In genomic region chr1:74386714-74387385, GRCm38 (mm10) we compare ENCODE assay signal across 8 mouse cellular contexts. TPM values are rescaled to one million over a fixed set of nuclear protein-coding genes. Genes with fewer than 3 reads are reported as not detected.
A peak's percentile ranks its signal among the peaks of the same experiment; 100 is the strongest.
DNase-seq lines count a peak whose midpoint lies in the region; ATAC-seq and TF ChIP-seq lines count a peak whose summit lies in the region.

No protein-coding gene starts in this region.

- intact Hi-C loops in heart, postnatal 36 days (cut with DNase I), result loop anchor here (1.0 to 5.0 kb wide), 3 partner anchors 19 to 180 kb away; no protein-coding TSS in a partner anchor

- TF ChIP-seq CTCF in G1E (IDR thresholded peaks at IDR 0.05; ENCODE audit: low read depth, low read length), result peak; percentile 57

- no peaks in the 10 kb centered on the region for H3K36me3 ChIP-seq in G1E (replicated peaks)
- no peaks in the 10 kb centered on the region for H3K36me3 ChIP-seq in forebrain, embryonic 16.5 days (ENCODE audit: control insufficient read depth, insufficient read depth)
- H3K36me3 ChIP-seq in lung, embryonic 15.5 days, result no peaks in the 10 kb centered on the region

- peaks cover 16% of the 10 kb centered on the region; the same call in 1 of the 2 replicates for H3K27me3 ChIP-seq in G1E (ENCODE audit: insufficient read depth, low read length)
- H3K27me3 ChIP-seq in forebrain, embryonic 16.5 days (replicated peaks; ENCODE audit: control insufficient read depth, insufficient read depth, low read length), result no peaks in the 10 kb centered on the region; the same call in none of the 2 replicates
- H3K27me3 ChIP-seq in lung, embryonic 15.5 days, result no peaks in the 10 kb centered on the region

- peak overlapping the region; percentile 97 for H3K27ac ChIP-seq in forebrain, embryonic 16.5 days (ENCODE audit: low read length)
- peak overlapping the region; percentile 99 for H3K27ac ChIP-seq in lung, embryonic 15.5 days

- H3K4me2 ChIP-seq in forebrain, embryonic 16.5 days (ENCODE audit: low read length), result peak overlapping the region; percentile 77
- H3K4me2 ChIP-seq in lung, embryonic 15.5 days, result peak overlapping the region; percentile 65

- H3K4me3 ChIP-seq in G1E (ENCODE audit: low read depth, low read length), result peak overlapping the region; percentile 73
- H3K4me3 ChIP-seq in forebrain, embryonic 16.5 days (replicated peaks; ENCODE audit: low read length), result peak overlapping the region; percentile 94
- H3K4me3 ChIP-seq in lung, embryonic 15.5 days, result peak overlapping the region; percentile 55

- peak; percentile 78 for ATAC-seq in G1E (ENCODE audit: extremely low read depth, insufficient number of reproducible peaks, low FRiP score, poor library complexity, severe bottlenecking)
- peak; percentile 91 for ATAC-seq in forebrain, embryonic 16.5 days
- ATAC-seq in lung, embryonic 15.5 days (ENCODE audit: borderline replicate concordance, extremely low read depth, low FRiP score, low TSS enrichment), result peak; percentile 81

- H3K9ac ChIP-seq in forebrain, embryonic 16.5 days (replicated peaks; ENCODE audit: low read depth, low read length), result peak overlapping the region; percentile 83
- H3K9ac ChIP-seq in lung, embryonic 15.5 days, result peak overlapping the region; percentile 61

- under 1% methylated on average over 26 of the region's 26 CpGs for WGBS in forebrain, embryonic 16.5 days
- under 1% methylated on average over 26 of the region's 26 CpGs for WGBS in lung, embryonic 15.5 days

- peaks cover 74% of the 10 kb centered on the region for H3K4me1 ChIP-seq in G1E (ENCODE audit: insufficient read depth, low read depth, low read length)
- peaks cover 21% of the 10 kb centered on the region for H3K4me1 ChIP-seq in forebrain, embryonic 16.5 days (replicated peaks; ENCODE audit: control insufficient read depth, insufficient read depth, low read length)
- peaks cover 28% of the 10 kb centered on the region for H3K4me1 ChIP-seq in lung, embryonic 15.5 days

- DNase-seq in G1E (ENCODE audit: low spot score), result peak; percentile 98
- peak; percentile 91 to 94 for DNase-seq in cerebellum, adult 18-20 months
- DNase-seq in heart, postnatal 36 days, result peak; percentile 96 to 99
- peak; percentile 91 to 94 for DNase-seq in layer of hippocampus, adult 8-10 months (ENCODE audit: low spot score in 2 of 2)
- DNase-seq in ovary, adult 18-20 months (ENCODE audit: low spot score), result peak; percentile 90
- peak; percentile 96 for DNase-seq in thymus, postnatal 0 days (ENCODE audit: low spot score)

- H3K9me3 ChIP-seq in G1E (replicated peaks), result no peaks in the 10 kb centered on the region
- H3K9me3 ChIP-seq in forebrain, embryonic 16.5 days (ENCODE audit: control insufficient read depth, low read length), result no peaks in the 10 kb centered on the region
- no peaks in the 10 kb centered on the region for H3K9me3 ChIP-seq in lung, embryonic 15.5 days

RNA-seq across cellular contexts. Expression of gene Ctdsp1, which starts 4.5 kb away (rescaled TPM):
- total RNA-seq in G1E (2014; fragmentation: Nextera tagmentation) (154 and 171 TPM in 2 replicates), G1E (2017) (64.6 and 66.4 TPM in 2 replicates)
- 272 and 321 TPM in 2 replicates for polyA plus RNA-seq in G1E (2012)
- 18.6 and 20.0 TPM in 2 replicates for polyA plus RNA-seq in forebrain, embryonic 16.5 days (2015; fragmentation: Nextera tagmentation; extraction: Ambion mirVana)
- 100 to 1,000 TPM; 127 to 133 TPM for total RNA-seq in heart, postnatal 36 days (2021)
- 10 to 100 TPM; 27.6 to 33.4 (median 31.6) TPM for total RNA-seq in layer of hippocampus, adult 8-10 months (2022)
- polyA plus RNA-seq in lung, embryonic 15.5 days (2015; fragmentation: Nextera tagmentation; extraction: Ambion mirVana), result 93.0 and 96.0 TPM in 2 replicates
- 55.5 and 56.1 TPM in 2 replicates for polyA plus RNA-seq in thymus, postnatal 0 days (2015; fragmentation: Nextera tagmentation; extraction: Ambion mirVana)

RNA-seq across cellular contexts. Expression of gene Slc11a1, which starts 11.9 kb away (rescaled TPM):
- not detected in 2 replicates for total RNA-seq in G1E (2014; fragmentation: Nextera tagmentation)
- 0.23 and 0.60 TPM in 2 replicates for total RNA-seq in G1E (2017)
- not detected in 2 replicates for polyA plus RNA-seq in G1E (2012)
- polyA plus RNA-seq in forebrain, embryonic 16.5 days (2015; fragmentation: Nextera tagmentation; extraction: Ambion mirVana), result 1.2 and 1.5 TPM in 2 replicates
- 1 to 10 TPM; 4.7 to 5.5 TPM for total RNA-seq in heart, postnatal 36 days (2021)
- 10 to 100 TPM in 2 of 4 experiments, 1 to 10 TPM in 2; 5.5 to 68.6 (median 30.6) TPM for total RNA-seq in layer of hippocampus, adult 8-10 months (2022)
- 4.5 and 4.6 TPM in 2 replicates for polyA plus RNA-seq in lung, embryonic 15.5 days (2015; fragmentation: Nextera tagmentation; extraction: Ambion mirVana)
- polyA plus RNA-seq in thymus, postnatal 0 days (2015; fragmentation: Nextera tagmentation; extraction: Ambion mirVana), result 5.6 and 6.1 TPM in 2 replicates

RNA-seq across cellular contexts. Expression of gene Vil1, which starts 22.3 kb away (rescaled TPM):
- total RNA-seq in G1E (2014; fragmentation: Nextera tagmentation) (0.29 and 0.68 TPM in 2 replicates), G1E (2017) (0.29 and 1.1 TPM in 2 replicates)
- polyA plus RNA-seq in G1E (2012), result 0.11 and 0.35 TPM in 2 replicates
- polyA plus RNA-seq in forebrain, embryonic 16.5 days (2015; fragmentation: Nextera tagmentation; extraction: Ambion mirVana), result 0.27 and 0.42 TPM in 2 replicates
- 1 to 10 TPM in 1 of 2 experiments, under 1 TPM in 1; 0.86 to 1.3 TPM for total RNA-seq in heart, postnatal 36 days (2021)
- under 1 TPM; 0.71 to 0.92 (median 0.82) TPM for total RNA-seq in layer of hippocampus, adult 8-10 months (2022)
- polyA plus RNA-seq in lung, embryonic 15.5 days (2015; fragmentation: Nextera tagmentation; extraction: Ambion mirVana), result 0.34 and 0.40 TPM in 2 replicates
- 0.29 and 0.30 TPM in 2 replicates for polyA plus RNA-seq in thymus, postnatal 0 days (2015; fragmentation: Nextera tagmentation; extraction: Ambion mirVana)

RNA-seq across cellular contexts. Expression of gene Catip, which starts 24.9 kb away (rescaled TPM):
- total RNA-seq in G1E (2014; fragmentation: Nextera tagmentation), result not detected in 2 replicates
- total RNA-seq in G1E (2017), result 0.27 TPM in 1 of 2 replicates, not detected in the other
- polyA plus RNA-seq in G1E (2012), result not detected in 2 replicates
- 1.0 and 1.2 TPM in 2 replicates for polyA plus RNA-seq in forebrain, embryonic 16.5 days (2015; fragmentation: Nextera tagmentation; extraction: Ambion mirVana)
- total RNA-seq in heart, postnatal 36 days (2021), result under 1 TPM; 0.19 to 0.41 TPM
- total RNA-seq in layer of hippocampus, adult 8-10 months (2022), result 1 to 10 TPM; 1.7 to 3.3 (median 2.2) TPM
- 1.1 TPM in 2 replicates for polyA plus RNA-seq in lung, embryonic 15.5 days (2015; fragmentation: Nextera tagmentation; extraction: Ambion mirVana)
- 0.20 and 0.33 TPM in 2 replicates for polyA plus RNA-seq in thymus, postnatal 0 days (2015; fragmentation: Nextera tagmentation; extraction: Ambion mirVana)

Comparison
In these comparisons a context has a peak if more than half of its experiments do, and no peak if none do; other contexts are left out.
1. Peak in every context shown above with its lines: DNase-seq, ATAC-seq, H3K4me3 ChIP-seq and H3K27ac ChIP-seq.